Mouse (Mus musculus) cerebellum, adult (tissue): Measurements from ENCODE around the gene Dmwd.

Source experiments
- ATAC-seq: cut with Nextera tagmentation; 2 replicates; pipeline ENCODE4 v1.9.2; 2017; ENCODE audit warnings: mild to moderate bottlenecking, moderate library complexity, mixed read lengths; ENCODE audit not compliant: insufficient number of reproducible peaks, low FRiP score, low TSS enrichment

Gene Dmwd

GRCm38 (mm10) chr7:19130657-19131056 lies 54.6 kb downstream of the Dmwd start:
- no peak for ATAC-seq

GRCm38 (mm10) chr7:19131324-19131848 lies 55.4 kb downstream of the Dmwd start:
- peak; percentile 97 for ATAC-seq
